In the genomic region with DNA sequence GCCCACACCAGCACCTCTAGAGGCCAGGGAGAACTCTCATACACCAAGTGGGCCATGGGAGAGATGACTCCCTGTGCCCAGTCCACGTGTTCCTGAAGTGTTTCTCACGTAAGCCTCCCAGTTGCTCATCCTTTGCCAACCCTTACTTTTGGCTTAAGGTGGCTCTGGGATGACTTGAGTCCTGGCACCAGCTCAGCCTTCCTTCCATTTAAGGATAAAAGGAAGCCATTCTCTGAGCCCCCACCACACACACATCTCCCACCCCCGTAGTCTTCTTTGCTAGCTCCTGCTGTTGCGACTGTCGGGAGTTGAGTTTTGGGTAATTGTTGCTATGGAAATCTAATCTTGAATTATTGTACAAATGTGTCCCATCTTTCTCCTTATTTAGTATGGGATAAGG, we compare ENCODE assay signal across 23 mouse cellular contexts. TPM values are rescaled to one million over a fixed set of nuclear protein-coding genes. Genes with fewer than 3 reads are reported as not detected.
DNase-seq lines count a peak whose midpoint lies in the region; ATAC-seq and TF ChIP-seq lines count a peak whose summit lies in the region.
"Had no signal": no experiment of that assay in that cellular context is flagged by ENCODE, and none has a peak within 500 bp of the region (broad histone marks: within the 10 kb centered on the region; RNA-seq: fewer than 3 reads in every experiment).

No protein-coding gene starts in this region.

- no peaks in the 10 kb centered on the region for H3K9me3 ChIP-seq in midbrain, embryonic 11.5 days (ENCODE audit: control insufficient read depth, low read length)
- no peaks in the 10 kb centered on the region for H3K9me3 ChIP-seq in midbrain, embryonic 15.5 days
- no peaks in the 10 kb centered on the region for H3K9me3 ChIP-seq in forebrain, embryonic 14.5 days (replicated peaks; ENCODE audit: control insufficient read depth, low read length)
- H3K9me3 ChIP-seq: forebrain, embryonic 12.5 days; liver, embryonic 15.5 days had no signal

- peaks cover 13% of the 10 kb centered on the region for H3K4me1 ChIP-seq in midbrain, embryonic 11.5 days (ENCODE audit: control insufficient read depth, insufficient read depth, low read length)
- H3K4me1 ChIP-seq in midbrain, embryonic 15.5 days = peaks cover 28% of the 10 kb centered on the region
- H3K4me1 ChIP-seq in olfactory bulb, adult 2 months (ENCODE audit: control insufficient read depth, insufficient read depth, low read length) = peaks cover 54% of the 10 kb centered on the region
- peaks cover 19% of the 10 kb centered on the region for H3K4me1 ChIP-seq in forebrain, embryonic 14.5 days (ENCODE audit: control insufficient read depth, insufficient read depth, low read length)
- H3K4me1 ChIP-seq: liver, embryonic 15.5 days had no signal

- H3K36me3 ChIP-seq in midbrain, embryonic 11.5 days (ENCODE audit: control insufficient read depth, insufficient read depth, low read length) = no peaks in the 10 kb centered on the region
- no peaks in the 10 kb centered on the region for H3K36me3 ChIP-seq in midbrain, embryonic 15.5 days (replicated peaks)
- no peaks in the 10 kb centered on the region for H3K36me3 ChIP-seq in forebrain, embryonic 14.5 days (ENCODE audit: control insufficient read depth, insufficient read depth, low read length)
- H3K36me3 ChIP-seq: forebrain, embryonic 12.5 days; liver, embryonic 15.5 days had no signal

- no peak for ATAC-seq in midbrain, embryonic 11.5 days (ENCODE audit: low FRiP score)
- ATAC-seq in midbrain, embryonic 15.5 days (replicated peaks) = no peak
- no peak for ATAC-seq in forebrain, embryonic 14.5 days
- ATAC-seq: lung, postnatal 0 days had no signal

- no peaks in the 10 kb centered on the region for H3K27me3 ChIP-seq in midbrain, embryonic 11.5 days (ENCODE audit: control insufficient read depth, insufficient read depth, low read length)
- no peaks in the 10 kb centered on the region; the same call in 1 of the 2 replicates for H3K27me3 ChIP-seq in midbrain, embryonic 15.5 days (replicated peaks)
- H3K27me3 ChIP-seq in forebrain, embryonic 14.5 days (replicated peaks; ENCODE audit: control insufficient read depth, insufficient read depth, low read length) = no peaks in the 10 kb centered on the region; the same call in 1 of the 2 replicates

- TF ChIP-seq CTCF in olfactory bulb, adult 2 months (IDR thresholded peaks at IDR 0.05; ENCODE audit: insufficient read depth, low read depth, low read length) = no peak

- peak; percentile 51 for DNase-seq in midbrain, embryonic 11.5 days (ENCODE audit: low spot score, missing footprints)
- peak; percentile 30 to 52 for DNase-seq in layer of hippocampus, postnatal 10 days (ENCODE audit: low spot score in 2 of 2)
- DNase-seq in telencephalon, adult 2 months (ENCODE audit: low read depth, low spot score) = peak; percentile 97
- DNase-seq in forebrain, embryonic 14.5 days (ENCODE audit: low spot score) = no peak
- DNase-seq in lung, postnatal 10 days = no peak
- DNase-seq in embryo, embryonic 11 days = no peak
- DNase-seq: adrenal gland, postnatal 36 days; B cell, adult 2 months; cerebellum, adult 9-10 months; gastrocnemius, postnatal 10 days; heart, adult 18-20 months; kidney, postnatal 4 days had no signal

- no peak for TF ChIP-seq POLR2A in olfactory bulb, adult 2 months (IDR thresholded peaks at IDR 0.05; ENCODE audit: insufficient read depth, low read depth, low read length)

- H3K4me2 ChIP-seq in midbrain, embryonic 11.5 days = no peak overlapping the region
- no peak overlapping the region for H3K4me2 ChIP-seq in midbrain, embryonic 15.5 days
- no peak overlapping the region for H3K4me2 ChIP-seq in forebrain, embryonic 14.5 days (ENCODE audit: low read length)
- H3K4me2 ChIP-seq: forebrain, embryonic 12.5 days; liver, embryonic 15.5 days had no signal

- WGBS in midbrain, embryonic 11.5 days = 82% methylated on average over 5 of the region's 5 CpGs
- WGBS in midbrain, embryonic 15.5 days = 77% methylated on average over 5 of the region's 5 CpGs
- 30% methylated on average over 5 of the region's 5 CpGs for WGBS in olfactory bulb, adult 2 months
- WGBS in forebrain, embryonic 14.5 days = 72% methylated on average over 5 of the region's 5 CpGs

- no peak overlapping the region for H3K4me3 ChIP-seq in midbrain, embryonic 11.5 days (ENCODE audit: low read depth, low read length)
- no peak overlapping the region for H3K4me3 ChIP-seq in midbrain, embryonic 15.5 days
- no peak overlapping the region for H3K4me3 ChIP-seq in olfactory bulb, adult 2 months (ENCODE audit: insufficient read depth, low read depth, low read length)
- H3K4me3 ChIP-seq in forebrain, embryonic 14.5 days (ENCODE audit: low read depth, low read length) = no peak overlapping the region
- H3K4me3 ChIP-seq: forebrain, embryonic 12.5 days; liver, embryonic 15.5 days had no signal

- no peak overlapping the region for H3K9ac ChIP-seq in midbrain, embryonic 11.5 days (ENCODE audit: low read length)
- no peak overlapping the region for H3K9ac ChIP-seq in midbrain, embryonic 15.5 days
- H3K9ac ChIP-seq in forebrain, embryonic 14.5 days (ENCODE audit: low read length) = no peak overlapping the region
- H3K9ac ChIP-seq: forebrain, embryonic 12.5 days; liver, embryonic 15.5 days had no signal

- H3K27ac ChIP-seq in midbrain, embryonic 11.5 days (ENCODE audit: low read depth, low read length) = no peak overlapping the region
- no peak overlapping the region for H3K27ac ChIP-seq in midbrain, embryonic 15.5 days
- peak overlapping the region; percentile 95 for H3K27ac ChIP-seq in olfactory bulb, adult 2 months (ENCODE audit: insufficient read depth, low read depth, low read length)
- H3K27ac ChIP-seq in forebrain, embryonic 14.5 days (ENCODE audit: low read depth, low read length) = no peak overlapping the region
- H3K27ac ChIP-seq: forebrain, embryonic 12.5 days; liver, embryonic 15.5 days had no signal

RNA-seq across cellular contexts. Expression of a gene that starts 13.2 kb away (rescaled TPM):
- not detected in 2 replicates for polyA plus RNA-seq in midbrain, embryonic 11.5 days (2014; fragmentation: Nextera tagmentation; extraction: Ambion mirVana)
- 1.1 TPM in 2 replicates for polyA plus RNA-seq in midbrain, embryonic 15.5 days (2015; fragmentation: Nextera tagmentation; extraction: Ambion mirVana)
- 100 to 1,000 TPM; 127 to 143 TPM for total RNA-seq in layer of hippocampus, postnatal 10 days (2021)
- polyA plus RNA-seq in olfactory bulb, adult 2 months (2012; ENCODE audit: insufficient read depth, insufficient read length, low replicate concordance, missing spikeins) = not detected in 2 replicates
- polyA plus RNA-seq in forebrain, embryonic 14.5 days (2014; fragmentation: Nextera tagmentation; extraction: Ambion mirVana) = 2.3 and 3.2 TPM in 2 replicates
- total RNA-seq: gastrocnemius, postnatal 10 days; heart, adult 18-20 months; hematopoietic stem cell, adult 5-6 weeks; megakaryocyte, adult 5-6 weeks had no signal
- polyA plus RNA-seq: forebrain, embryonic 12.5 days; heart, embryonic 14.5 days; kidney, embryonic 14.5 days; liver, embryonic 15.5 days had no signal

RNA-seq across cellular contexts. Expression of a gene that starts 23.9 kb away (rescaled TPM):
- polyA plus RNA-seq in midbrain, embryonic 11.5 days (2014; fragmentation: Nextera tagmentation; extraction: Ambion mirVana) = not detected in 2 replicates
- polyA plus RNA-seq in midbrain, embryonic 15.5 days (2015; fragmentation: Nextera tagmentation; extraction: Ambion mirVana) = not detected in 2 replicates
- total RNA-seq in layer of hippocampus, postnatal 10 days (2021) = not detected
- polyA plus RNA-seq in olfactory bulb, adult 2 months (2012; ENCODE audit: insufficient read depth, insufficient read length, low replicate concordance, missing spikeins) = not detected in 2 replicates
- not detected in 2 replicates for polyA plus RNA-seq in forebrain, embryonic 14.5 days (2014; fragmentation: Nextera tagmentation; extraction: Ambion mirVana)
- total RNA-seq: adrenal gland, postnatal 36 days; gastrocnemius, postnatal 10 days; heart, adult 18-20 months; hematopoietic stem cell, adult 5-6 weeks; megakaryocyte, adult 5-6 weeks had no signal
- polyA plus RNA-seq: forebrain, embryonic 12.5 days; heart, embryonic 14.5 days; kidney, embryonic 14.5 days; limb, embryonic 14.5 days; liver, embryonic 15.5 days; lung, postnatal 0 days; neural tube, embryonic 11.5 days had no signal

RNA-seq across cellular contexts. Expression of a gene that starts 35.2 kb away (rescaled TPM):
- polyA plus RNA-seq in midbrain, embryonic 11.5 days (2014; fragmentation: Nextera tagmentation; extraction: Ambion mirVana) = 87.8 and 90.9 TPM in 2 replicates
- polyA plus RNA-seq in midbrain, embryonic 15.5 days (2015; fragmentation: Nextera tagmentation; extraction: Ambion mirVana) = 90.3 and 92.5 TPM in 2 replicates
- total RNA-seq in layer of hippocampus, postnatal 10 days (2021) = 10 to 100 TPM; 72.9 to 78.3 TPM
- not detected in 2 replicates for polyA plus RNA-seq in olfactory bulb, adult 2 months (2012; ENCODE audit: insufficient read depth, insufficient read length, low replicate concordance, missing spikeins)
- 105 and 106 TPM in 2 replicates for polyA plus RNA-seq in forebrain, embryonic 14.5 days (2014; fragmentation: Nextera tagmentation; extraction: Ambion mirVana)

RNA-seq across cellular contexts. Expression of a gene that starts 41.6 kb away (rescaled TPM):
- polyA plus RNA-seq in midbrain, embryonic 11.5 days (2014; fragmentation: Nextera tagmentation; extraction: Ambion mirVana) = not detected in 2 replicates
- not detected in 2 replicates for polyA plus RNA-seq in midbrain, embryonic 15.5 days (2015; fragmentation: Nextera tagmentation; extraction: Ambion mirVana)
- not detected for total RNA-seq in layer of hippocampus, postnatal 10 days (2021)
- polyA plus RNA-seq in olfactory bulb, adult 2 months (2012; ENCODE audit: insufficient read depth, insufficient read length, low replicate concordance, missing spikeins) = not detected in 2 replicates
- not detected in 2 replicates for polyA plus RNA-seq in forebrain, embryonic 14.5 days (2014; fragmentation: Nextera tagmentation; extraction: Ambion mirVana)
- total RNA-seq: adrenal gland, postnatal 36 days; gastrocnemius, postnatal 10 days; heart, adult 18-20 months; hematopoietic stem cell, adult 5-6 weeks; megakaryocyte, adult 5-6 weeks had no signal
- polyA plus RNA-seq: forebrain, embryonic 12.5 days; heart, embryonic 14.5 days; kidney, embryonic 14.5 days; limb, embryonic 14.5 days; liver, embryonic 15.5 days; lung, postnatal 0 days; neural tube, embryonic 11.5 days had no signal

Comparison
In these comparisons a context has a peak if more than half of its experiments do, and no peak if none do; other contexts are left out.
1. DNase-seq: peak in midbrain, embryonic 11.5 days (single experiment), layer of hippocampus, postnatal 10 days (2 of 2) and telencephalon, adult 2 months (single experiment); none in forebrain, embryonic 14.5 days (single experiment), lung, postnatal 10 days (single experiment) and embryo, embryonic 11 days (single experiment).